Mouse (Mus musculus): ENCODE measurements around the gene Atp2a2. TPM values are rescaled to one million over a fixed set of nuclear protein-coding genes. Genes with fewer than 3 reads are reported as not detected.
A peak's percentile ranks its signal among the peaks of the same experiment; 100 is the strongest.

Atp2a2 gene
- polyA plus RNA-seq, 1 experiment from 2014 or later: 74.1 TPM

GRCm38 (mm10) chr5:122524244-122524643 lies 22.2 kb upstream of the Atp2a2 start:
- Histone ChIP-seq H3K4me2 (replicated peaks) (no peak overlapping the region), H3K27me3 (ENCODE audit: control insufficient read depth, insufficient read depth, low read length) (no peaks in the 10 kb centered on the region), H3K27ac (no peak overlapping the region), H3K4me1 (replicated peaks; ENCODE audit: control insufficient read depth, insufficient read depth, low read length) (no peaks in the 10 kb centered on the region), H3K9me3 (ENCODE audit: control insufficient read depth, low read length) (no peaks in the 10 kb centered on the region), H3K4me3 (replicated peaks; ENCODE audit: low read length) (no peak overlapping the region), H3K36me3 (replicated peaks; ENCODE audit: control insufficient read depth, insufficient read depth) (no peaks in the 10 kb centered on the region), H3K9ac (no peak overlapping the region)
- DNase-seq (ENCODE audit: low spot score): no peak
- ATAC-seq (ENCODE audit: low FRiP score): no peak
- WGBS: 56% methylated on average over 3 of the region's 3 CpGs

GRCm38 (mm10) chr5:122521130-122521473 lies 19.1 kb upstream of the Atp2a2 start:
- Histone ChIP-seq H3K27me3 (ENCODE audit: control insufficient read depth, insufficient read depth, low read length) (no peaks in the 10 kb centered on the region), H3K4me2 (replicated peaks) (no peak overlapping the region), H3K27ac (no peak overlapping the region), H3K9ac (no peak overlapping the region), H3K4me3 (replicated peaks; ENCODE audit: low read length) (no peak overlapping the region), H3K36me3 (replicated peaks; ENCODE audit: control insufficient read depth, insufficient read depth) (no peaks in the 10 kb centered on the region), H3K9me3 (ENCODE audit: control insufficient read depth, low read length) (no peaks in the 10 kb centered on the region), H3K4me1 (replicated peaks; ENCODE audit: control insufficient read depth, insufficient read depth, low read length) (no peaks in the 10 kb centered on the region)
- ATAC-seq (ENCODE audit: low FRiP score) (no peak), DNase-seq (ENCODE audit: low spot score) (no peak)
- WGBS: 68% methylated on average over 3 of the region's 3 CpGs

GRCm38 (mm10) chr5:122520254-122521129 lies 18.5 kb upstream of the Atp2a2 start:
- no peaks in the 10 kb centered on the region for H3K36me3 ChIP-seq (replicated peaks; ENCODE audit: control insufficient read depth, insufficient read depth)
- no peak for ATAC-seq (ENCODE audit: low FRiP score)

GRCm38 (mm10) chr5:122519043-122519660 lies 17.1 kb upstream of the Atp2a2 start:
- H3K27me3 ChIP-seq (ENCODE audit: control insufficient read depth, insufficient read depth, low read length): no peaks in the 10 kb centered on the region
- no peak overlapping the region for H3K4me3 ChIP-seq (replicated peaks; ENCODE audit: low read length)
- DNase-seq (ENCODE audit: low spot score) (no peak), ATAC-seq (ENCODE audit: low FRiP score) (no peak)
- H3K9ac ChIP-seq: no peak overlapping the region
- H3K4me1 ChIP-seq (replicated peaks; ENCODE audit: control insufficient read depth, insufficient read depth, low read length): peaks cover 2% of the 10 kb centered on the region; the same call in 1 of the 2 replicates
- no peak overlapping the region for H3K27ac ChIP-seq
- no peaks in the 10 kb centered on the region for H3K36me3 ChIP-seq (replicated peaks; ENCODE audit: control insufficient read depth, insufficient read depth)
- no peak overlapping the region for H3K4me2 ChIP-seq (replicated peaks)
- no peaks in the 10 kb centered on the region for H3K9me3 ChIP-seq (ENCODE audit: control insufficient read depth, low read length)
- WGBS: 55% methylated on average over 7 of the region's 7 CpGs

More at GRCm38 (mm10) chr5:122520254-122521129, 18.5 kb upstream of the Atp2a2 start:
- no peak for DNase-seq (ENCODE audit: low spot score)
- WGBS: 76% methylated on average over 23 of the region's 23 CpGs
- H3K4me3 ChIP-seq (replicated peaks; ENCODE audit: low read length): no peak overlapping the region
- no peak overlapping the region for H3K9ac ChIP-seq
- H3K27me3 ChIP-seq (ENCODE audit: control insufficient read depth, insufficient read depth, low read length): no peaks in the 10 kb centered on the region
- no peak overlapping the region for H3K27ac ChIP-seq
- H3K4me1 ChIP-seq (replicated peaks; ENCODE audit: control insufficient read depth, insufficient read depth, low read length): no peaks in the 10 kb centered on the region
- H3K4me2 ChIP-seq (replicated peaks): no peak overlapping the region
- no peaks in the 10 kb centered on the region for H3K9me3 ChIP-seq (ENCODE audit: control insufficient read depth, low read length)

GRCm38 (mm10) chr5:122518247-122518646 lies 16.2 kb upstream of the Atp2a2 start:
- DNase-seq (ENCODE audit: low spot score) (no peak), ATAC-seq (ENCODE audit: low FRiP score) (no peak)
- Histone ChIP-seq H3K36me3 (replicated peaks; ENCODE audit: control insufficient read depth, insufficient read depth) (no peaks in the 10 kb centered on the region), H3K4me3 (replicated peaks; ENCODE audit: low read length) (no peak overlapping the region), H3K9me3 (ENCODE audit: control insufficient read depth, low read length) (no peaks in the 10 kb centered on the region), H3K27ac (no peak overlapping the region), H3K27me3 (ENCODE audit: control insufficient read depth, insufficient read depth, low read length) (no peaks in the 10 kb centered on the region), H3K4me2 (replicated peaks) (no peak overlapping the region), H3K4me1 (replicated peaks; ENCODE audit: control insufficient read depth, insufficient read depth, low read length) (peaks cover 8% of the 10 kb centered on the region), H3K9ac (no peak overlapping the region)
- WGBS: 12% methylated on average over 8 of the region's 8 CpGs

GRCm38 (mm10) chr5:122516901-122517300 lies 14.9 kb upstream of the Atp2a2 start:
- 73% methylated on average over 5 of the region's 5 CpGs for WGBS

GRCm38 (mm10) chr5:122516029-122516730 lies 14.2 kb upstream of the Atp2a2 start:
- ATAC-seq (ENCODE audit: low FRiP score) (no peak), DNase-seq (ENCODE audit: low spot score) (no peak)
- no peak overlapping the region for H3K4me2 ChIP-seq (replicated peaks)
- H3K27ac ChIP-seq: no peak overlapping the region
- H3K9me3 ChIP-seq (ENCODE audit: control insufficient read depth, low read length): no peaks in the 10 kb centered on the region
- H3K9ac ChIP-seq: no peak overlapping the region
- H3K36me3 ChIP-seq (replicated peaks; ENCODE audit: control insufficient read depth, insufficient read depth): no peaks in the 10 kb centered on the region
- peaks cover 8% of the 10 kb centered on the region for H3K4me1 ChIP-seq (replicated peaks; ENCODE audit: control insufficient read depth, insufficient read depth, low read length)
- H3K4me3 ChIP-seq (replicated peaks; ENCODE audit: low read length): no peak overlapping the region
- no peaks in the 10 kb centered on the region for H3K27me3 ChIP-seq (ENCODE audit: control insufficient read depth, insufficient read depth, low read length)
- 79% methylated on average over 11 of the region's 11 CpGs for WGBS

More at GRCm38 (mm10) chr5:122516901-122517300, 14.9 kb upstream of the Atp2a2 start:
- no peak for DNase-seq (ENCODE audit: low spot score)
- H3K4me3 ChIP-seq (replicated peaks; ENCODE audit: low read length): no peak overlapping the region
- H3K9me3 ChIP-seq (ENCODE audit: control insufficient read depth, low read length): no peaks in the 10 kb centered on the region
- H3K27ac ChIP-seq: no peak overlapping the region
- no peak overlapping the region for H3K4me2 ChIP-seq (replicated peaks)
- peaks cover 8% of the 10 kb centered on the region for H3K4me1 ChIP-seq (replicated peaks; ENCODE audit: control insufficient read depth, insufficient read depth, low read length)
- no peak overlapping the region for H3K9ac ChIP-seq
- ATAC-seq (ENCODE audit: low FRiP score): no peak
- no peaks in the 10 kb centered on the region for H3K27me3 ChIP-seq (ENCODE audit: control insufficient read depth, insufficient read depth, low read length)
- no peaks in the 10 kb centered on the region for H3K36me3 ChIP-seq (replicated peaks; ENCODE audit: control insufficient read depth, insufficient read depth)

- Histone ChIP-seq H3K27me3 (ENCODE audit: control insufficient read depth, insufficient read depth, low read length) (no peaks in the 10 kb centered on the region), H3K27ac (no peak overlapping the region), H3K4me2 (replicated peaks) (0 out of 2 replicates have a peak overlapping the region, but pooled peaks have one; percentile 21), H3K4me3 (replicated peaks; ENCODE audit: low read length) (no peak overlapping the region), H3K4me1 (replicated peaks; ENCODE audit: control insufficient read depth, insufficient read depth, low read length) (peaks cover 8% of the 10 kb centered on the region), H3K9ac (no peak overlapping the region), H3K9me3 (ENCODE audit: control insufficient read depth, low read length) (no peaks in the 10 kb centered on the region), H3K36me3 (replicated peaks; ENCODE audit: control insufficient read depth, insufficient read depth) (no peaks in the 10 kb centered on the region)
- ATAC-seq (ENCODE audit: low FRiP score) (no peak), DNase-seq (ENCODE audit: low spot score) (no peak)
- WGBS: 19% methylated on average over 8 of the region's 8 CpGs
Observed at GRCm38 (mm10) chr5:122514127-122514521, 12.1 kb upstream of the Atp2a2 start.

Data from hindbrain, embryonic 14.5 days (tissue).